Mouse (Mus musculus): ENCODE results near the gene Rdh5.
A peak's percentile ranks its signal among the peaks of the same experiment; 100 is the strongest.

Gene Rdh5

GRCm38 (mm10) chr10:128922822-128923012 lies at the start of gene Rdh5:
Rdh5 (minus strand) TSS chr10:128922888.
- Histone ChIP-seq H3K36me3 (ENCODE audit: insufficient read depth, low read length) (peaks cover 36% of the 10 kb centered on the region), H3K27me3 (ENCODE audit: insufficient read depth, low read length) (peaks cover 9% of the 10 kb centered on the region; the same call in 1 of the 2 replicates), H3K4me3 (replicated peaks; ENCODE audit: low read length) (peak within 1 kb of the TSS; percentile 97), H3K4me1 (replicated peaks; ENCODE audit: low read depth, low read length) (peaks cover 60% of the 10 kb centered on the region), H3K9me3 (ENCODE audit: low read length) (no peaks in the 10 kb centered on the region)
- TF ChIP-seq POU5F1 (IDR thresholded peaks at IDR 0.05; ENCODE audit: borderline replicate concordance, low read length) (no peak), CTCF (conservative IDR thresholded peaks at IDR 0.05; ENCODE audit: low read length) (no peak), NANOG (IDR thresholded peaks at IDR 0.05; ENCODE audit: borderline replicate concordance, low read length) (no peak)

- TF ChIP-seq CTCF (conservative IDR thresholded peaks at IDR 0.05; ENCODE audit: low read length) (no peak), POU5F1 (IDR thresholded peaks at IDR 0.05; ENCODE audit: borderline replicate concordance, low read length) (no peak), NANOG (IDR thresholded peaks at IDR 0.05; ENCODE audit: borderline replicate concordance, low read length) (no peak)
- Histone ChIP-seq H3K9me3 (ENCODE audit: low read length) (no peaks in the 10 kb centered on the region), H3K27me3 (ENCODE audit: insufficient read depth, low read length) (no peaks in the 10 kb centered on the region), H3K4me3 (replicated peaks; ENCODE audit: low read length) (no peak overlapping the region), H3K4me1 (replicated peaks; ENCODE audit: low read depth, low read length) (no peaks in the 10 kb centered on the region), H3K36me3 (ENCODE audit: insufficient read depth, low read length) (no peaks in the 10 kb centered on the region)
These were observed 48.1 kb upstream of the Rdh5 start for GRCm38 (mm10) chr10:128970740-128971250.

- H3K9me3 ChIP-seq (ENCODE audit: low read length): no peaks in the 10 kb centered on the region
- no peaks in the 10 kb centered on the region for H3K36me3 ChIP-seq (ENCODE audit: insufficient read depth, low read length)
- no peak for TF ChIP-seq NANOG (IDR thresholded peaks at IDR 0.05; ENCODE audit: borderline replicate concordance, low read length)
- TF ChIP-seq POU5F1 (IDR thresholded peaks at IDR 0.05; ENCODE audit: borderline replicate concordance, low read length): no peak
- no peak for TF ChIP-seq CTCF (conservative IDR thresholded peaks at IDR 0.05; ENCODE audit: low read length)
- no peaks in the 10 kb centered on the region for H3K4me1 ChIP-seq (replicated peaks; ENCODE audit: low read depth, low read length)
- no peak overlapping the region for H3K4me3 ChIP-seq (replicated peaks; ENCODE audit: low read length)
- no peaks in the 10 kb centered on the region for H3K27me3 ChIP-seq (ENCODE audit: insufficient read depth, low read length)
These were observed 45.7 kb upstream of the Rdh5 start for GRCm38 (mm10) chr10:128968341-128968749.

- TF ChIP-seq POU5F1 (IDR thresholded peaks at IDR 0.05; ENCODE audit: borderline replicate concordance, low read length) (no peak), CTCF (conservative IDR thresholded peaks at IDR 0.05; ENCODE audit: low read length) (no peak), NANOG (IDR thresholded peaks at IDR 0.05; ENCODE audit: borderline replicate concordance, low read length) (no peak)
- Histone ChIP-seq H3K36me3 (ENCODE audit: insufficient read depth, low read length) (no peaks in the 10 kb centered on the region), H3K9me3 (ENCODE audit: low read length) (no peaks in the 10 kb centered on the region), H3K4me3 (replicated peaks; ENCODE audit: low read length) (no peak overlapping the region), H3K27me3 (ENCODE audit: insufficient read depth, low read length) (no peaks in the 10 kb centered on the region), H3K4me1 (replicated peaks; ENCODE audit: low read depth, low read length) (no peaks in the 10 kb centered on the region)
These were observed 43.2 kb upstream of the Rdh5 start for GRCm38 (mm10) chr10:128965871-128966270.

GRCm38 (mm10) chr10:128964961-128965360 lies 42.3 kb upstream of the Rdh5 start:
- TF ChIP-seq CTCF (conservative IDR thresholded peaks at IDR 0.05; ENCODE audit: low read length) (no peak), NANOG (IDR thresholded peaks at IDR 0.05; ENCODE audit: borderline replicate concordance, low read length) (no peak), POU5F1 (IDR thresholded peaks at IDR 0.05; ENCODE audit: borderline replicate concordance, low read length) (no peak)
- no peaks in the 10 kb centered on the region for H3K4me1 ChIP-seq (replicated peaks; ENCODE audit: low read depth, low read length)
- H3K27me3 ChIP-seq (ENCODE audit: insufficient read depth, low read length): no peaks in the 10 kb centered on the region
- H3K36me3 ChIP-seq (ENCODE audit: insufficient read depth, low read length): no peaks in the 10 kb centered on the region
- no peaks in the 10 kb centered on the region for H3K9me3 ChIP-seq (ENCODE audit: low read length)
- no peak overlapping the region for H3K4me3 ChIP-seq (replicated peaks; ENCODE audit: low read length)

GRCm38 (mm10) chr10:128960590-128961584 lies 38.2 kb upstream of the Rdh5 start, which contains the start of gene Mettl7b:
Mettl7b (minus strand) TSS chr10:128960988.
- peaks cover 25% of the 10 kb centered on the region for H3K27me3 ChIP-seq (ENCODE audit: insufficient read depth, low read length)
- no peaks in the 10 kb centered on the region for H3K9me3 ChIP-seq (ENCODE audit: low read length)
- H3K4me3 ChIP-seq (replicated peaks; ENCODE audit: low read length): no peak within 1 kb of the TSS
- H3K36me3 ChIP-seq (ENCODE audit: insufficient read depth, low read length): no peaks in the 10 kb centered on the region
- TF ChIP-seq CTCF (conservative IDR thresholded peaks at IDR 0.05; ENCODE audit: low read length) (no peak), POU5F1 (IDR thresholded peaks at IDR 0.05; ENCODE audit: borderline replicate concordance, low read length) (no peak), NANOG (IDR thresholded peaks at IDR 0.05; ENCODE audit: borderline replicate concordance, low read length) (no peak)
- no peaks in the 10 kb centered on the region for H3K4me1 ChIP-seq (replicated peaks; ENCODE audit: low read depth, low read length)

GRCm38 (mm10) chr10:128960142-128960541 lies 37.5 kb upstream of the Rdh5 start:
- TF ChIP-seq NANOG (IDR thresholded peaks at IDR 0.05; ENCODE audit: borderline replicate concordance, low read length): no peak
- no peak for TF ChIP-seq POU5F1 (IDR thresholded peaks at IDR 0.05; ENCODE audit: borderline replicate concordance, low read length)
- H3K27me3 ChIP-seq (ENCODE audit: insufficient read depth, low read length): peaks cover 25% of the 10 kb centered on the region
- H3K36me3 ChIP-seq (ENCODE audit: insufficient read depth, low read length): no peaks in the 10 kb centered on the region
- no peaks in the 10 kb centered on the region for H3K4me1 ChIP-seq (replicated peaks; ENCODE audit: low read depth, low read length)
- H3K4me3 ChIP-seq (replicated peaks; ENCODE audit: low read length): no peak overlapping the region
- H3K9me3 ChIP-seq (ENCODE audit: low read length): no peaks in the 10 kb centered on the region

GRCm38 (mm10) chr10:128958340-128958739 lies 35.7 kb upstream of the Rdh5 start:
- TF ChIP-seq POU5F1 (IDR thresholded peaks at IDR 0.05; ENCODE audit: borderline replicate concordance, low read length): no peak
- TF ChIP-seq NANOG (IDR thresholded peaks at IDR 0.05; ENCODE audit: borderline replicate concordance, low read length): no peak
- no peak for TF ChIP-seq CTCF (conservative IDR thresholded peaks at IDR 0.05; ENCODE audit: low read length)
- no peaks in the 10 kb centered on the region for H3K9me3 ChIP-seq (ENCODE audit: low read length)

More at GRCm38 (mm10) chr10:128958340-128958739, 35.7 kb upstream of the Rdh5 start:
- H3K4me3 ChIP-seq (replicated peaks; ENCODE audit: low read length): no peak overlapping the region
- no peaks in the 10 kb centered on the region for H3K4me1 ChIP-seq (replicated peaks; ENCODE audit: low read depth, low read length)
- H3K36me3 ChIP-seq (ENCODE audit: insufficient read depth, low read length): no peaks in the 10 kb centered on the region
- peaks cover 30% of the 10 kb centered on the region for H3K27me3 ChIP-seq (ENCODE audit: insufficient read depth, low read length)

Data from E14TG2a.4 (cell line).